Mouse (Mus musculus): ENCODE data around the gene Ccdc73. TPM values are rescaled to one million over a fixed set of nuclear protein-coding genes. Genes with fewer than 3 reads are reported as not detected.

The Ccdc73 gene
- total and polyA plus RNA-seq, 3 experiments = 2.2 to 5.1 (median 2.2) TPM

GRCm38 (mm10) chr2:104964492-104964891 lies 96.9 kb downstream of the Ccdc73 start:
- dilution Hi-C loops (cut with MboI; ENCODE audit: extremely low pct_ligation_motif_present, extremely low pct_unique_long_range_greater_than_20kb, low sequenced_read_pairs) = no loop called here
- no peak overlapping the region for H3K9ac ChIP-seq (ENCODE audit: insufficient read depth, low read depth)
- DNase-seq (ENCODE audit: extremely low read depth) = no peak

GRCm38 (mm10) chr2:104981712-104982111 lies 114.1 kb downstream of the Ccdc73 start:
- peaks cover 3 to 13% of the 10 kb centered on the region in 2 experiments; a peak in 2 of 4 replicates for H3K4me1 ChIP-seq (ENCODE audit: control insufficient read depth in 1 of 2, insufficient read depth in 2 of 2)
- H3K9ac ChIP-seq (ENCODE audit: insufficient read depth, low read depth) = no peak overlapping the region
- dilution Hi-C loops (cut with MboI; ENCODE audit: extremely low pct_ligation_motif_present, extremely low pct_unique_long_range_greater_than_20kb, low sequenced_read_pairs) = no loop called here
- DNase-seq (ENCODE audit: extremely low read depth) = no peak
- H3K9me3 ChIP-seq (replicated peaks; ENCODE audit: low read length) = no peaks in the 10 kb centered on the region
- H3K4me3 ChIP-seq (replicated peaks in 1 of 3; ENCODE audit: low read depth in 2 of 3, low read length in 2 of 3, poor library complexity in 1 of 3) = no peak overlapping the region
- in situ Hi-C loops (cut with MboI; ENCODE audit: low pct_ligation_motif_present, low pct_unique_long_range_greater_than_20kb, low sequenced_read_pairs) = no loop called here
- H3K79me2 ChIP-seq (replicated peaks; ENCODE audit: control insufficient read depth, extremely low read depth, insufficient read depth, poor library complexity, severe bottlenecking) = no peaks in the 10 kb centered on the region
- no peaks in the 10 kb centered on the region for H3K36me3 ChIP-seq (replicated peaks in 1 of 2; ENCODE audit: control insufficient read depth in 1 of 2, insufficient read depth in 1 of 2, low read length in 1 of 2)
- no peak overlapping the region for H3K4me2 ChIP-seq (ENCODE audit: insufficient read depth, low read depth, poor library complexity, severe bottlenecking)
- H3K27me3 ChIP-seq (replicated peaks) = no peaks in the 10 kb centered on the region
- TF ChIP-seq ZMIZ1 (IDR thresholded peaks at IDR 0.05; ENCODE audit: low read depth, low read length) (no peak), EP300 (IDR thresholded peaks at IDR 0.05; ENCODE audit: low read length) (no peak), MAX (IDR thresholded peaks at IDR 0.05; ENCODE audit: low read length) (no peak), BHLHE40 (IDR thresholded peaks at IDR 0.05; ENCODE audit: low read depth, low read length) (no peak), MAFK (IDR thresholded peaks at IDR 0.05; ENCODE audit: insufficient replicate concordance, low read length) (no peak), PAX5 (IDR thresholded peaks at IDR 0.05; ENCODE audit: low read length) (no peak), SIN3A (IDR thresholded peaks at IDR 0.05; ENCODE audit: low read length) (no peak), TCF12 (IDR thresholded peaks at IDR 0.05; ENCODE audit: low read depth, low read length) (no peak), MXI1 (IDR thresholded peaks at IDR 0.05; ENCODE audit: low read depth, low read length) (no peak), KAT2A (IDR thresholded peaks at IDR 0.05; ENCODE audit: insufficient replicate concordance, low read length) (no peak), SMC3 (IDR thresholded peaks at IDR 0.05; ENCODE audit: low read depth, low read length) (no peak), NELFE (IDR thresholded peaks at IDR 0.05; ENCODE audit: low read depth, low read length) (no peak), POLR2A (IDR thresholded peaks at IDR 0.05; ENCODE audit: low read depth, low read length) (no peak)
- no peak overlapping the region for H3K27ac ChIP-seq (ENCODE audit: insufficient read depth, low read depth)

More at GRCm38 (mm10) chr2:104964492-104964891, 96.9 kb downstream of the Ccdc73 start:
- Histone ChIP-seq H3K36me3 (replicated peaks in 1 of 2; ENCODE audit: control insufficient read depth in 1 of 2, insufficient read depth in 1 of 2, low read length in 1 of 2) (no peaks in the 10 kb centered on the region), H3K4me2 (ENCODE audit: insufficient read depth, low read depth, poor library complexity, severe bottlenecking) (no peak overlapping the region), H3K79me2 (replicated peaks; ENCODE audit: control insufficient read depth, extremely low read depth, insufficient read depth, poor library complexity, severe bottlenecking) (no peaks in the 10 kb centered on the region), H3K27me3 (replicated peaks) (no peaks in the 10 kb centered on the region), H3K27ac (ENCODE audit: insufficient read depth, low read depth) (no peak overlapping the region), H3K4me3 (replicated peaks in 1 of 3; ENCODE audit: low read depth in 2 of 3, low read length in 2 of 3, poor library complexity in 1 of 3) (no peak overlapping the region), H3K4me1 (ENCODE audit: control insufficient read depth in 1 of 2, insufficient read depth in 2 of 2) (peaks cover 0 to 14% of the 10 kb centered on the region in 2 experiments; a peak in 2 of 4 replicates), H3K9me3 (replicated peaks; ENCODE audit: low read length) (no peaks in the 10 kb centered on the region)
- TF ChIP-seq EP300 (IDR thresholded peaks at IDR 0.05; ENCODE audit: low read length) (no peak), ETS1 (conservative IDR thresholded peaks at IDR 0.05; ENCODE audit: low read depth, low read length) (no peak), JUN (IDR thresholded peaks at IDR 0.05; ENCODE audit: insufficient read depth, low read depth, low read length) (no peak), CTCF (conservative IDR thresholded peaks at IDR 0.05 in 1 of 2, IDR thresholded peaks at IDR 0.05 in 1 of 2; ENCODE audit: low read depth in 2 of 2, low read length in 2 of 2) (no peak), ZC3H11A (IDR thresholded peaks at IDR 0.05; ENCODE audit: low read depth, low read length) (no peak), CHD1 (IDR thresholded peaks at IDR 0.05; ENCODE audit: low read depth, low read length) (no peak), ZMIZ1 (IDR thresholded peaks at IDR 0.05; ENCODE audit: low read depth, low read length) (no peak), UBTF (IDR thresholded peaks at IDR 0.05; ENCODE audit: low read depth, low read length) (no peak), TBP (conservative IDR thresholded peaks at IDR 0.05; ENCODE audit: low read depth, low read length) (no peak), IRF4 (IDR thresholded peaks at IDR 0.05; ENCODE audit: low read depth, low read length) (no peak), RAD21 (IDR thresholded peaks at IDR 0.05; ENCODE audit: low read depth, low read length) (no peak), HCFC1 (IDR thresholded peaks at IDR 0.05; ENCODE audit: low read depth, low read length) (no peak), E2F4 (IDR thresholded peaks at IDR 0.05; ENCODE audit: insufficient replicate concordance, low read depth, low read length) (no peak), NELFE (IDR thresholded peaks at IDR 0.05; ENCODE audit: low read depth, low read length) (no peak), POLR2A (IDR thresholded peaks at IDR 0.05; ENCODE audit: low read depth, low read length) (no peak)
- in situ Hi-C loops (cut with MboI; ENCODE audit: low pct_ligation_motif_present, low pct_unique_long_range_greater_than_20kb, low sequenced_read_pairs) = no loop called here

Measured in CH12.LX (cell line).